Mouse (Mus musculus) spleen, adult 2 months (tissue): ENCODE measurements around the gene Krt28. TPM values are rescaled to one million over a fixed set of nuclear protein-coding genes. Genes with fewer than 3 reads are reported as not detected.

ENCODE experiments used
- DNase-seq, 2 experiments: peaks; one replicate each; pipeline versions ENCODE4 v3.0.0 to v3.0.0-alpha.2; 2012 to 2021; ENCODE audit warnings: low spot score in 2 of 2, low read depth in 1 of 2
- H3K27ac ChIP-seq: fragments of 200-500 bp; 2 replicates; pipeline ENCODE4 v1.5.1; 2012; ENCODE audit warnings: low read length, inconsistent platforms; ENCODE audit not compliant: insufficient read depth
- H3K27me3 ChIP-seq: fragments of 200-500 bp; 2 replicates; pipeline ENCODE4 v1.6.1; 2012; ENCODE audit warnings: mild to moderate bottlenecking, moderate library complexity, low read length, inconsistent platforms; ENCODE audit not compliant: control insufficient read depth, insufficient read depth
- H3K36me3 ChIP-seq: fragments of 200-500 bp; 2 replicates; pipeline ENCODE4 v1.6.1; 2012; ENCODE audit warnings: mild to moderate bottlenecking, low read length, inconsistent platforms; ENCODE audit not compliant: control insufficient read depth, insufficient read depth
- H3K4me1 ChIP-seq: fragments of 200-500 bp; 2 replicates; pipeline ENCODE4 v1.6.1; 2011; ENCODE audit warnings: inconsistent platforms; ENCODE audit not compliant: control insufficient read depth, insufficient read depth, insufficient read length
- H3K4me3 ChIP-seq: fragments of 200-500 bp; 2 replicates; pipeline ENCODE4 v1.5.1; 2011; ENCODE audit warnings: mild to moderate bottlenecking, inconsistent platforms; ENCODE audit not compliant: insufficient read depth, insufficient read length; ENCODE audit errors: extremely low read depth
- CTCF ChIP-seq: fragments of 200-500 bp; IDR thresholded peaks from 2 replicates; pipeline ENCODE4 v1.5.1; 2011; ENCODE audit warnings: mild to moderate bottlenecking, inconsistent platforms; ENCODE audit not compliant: insufficient read depth, insufficient read length, insufficient replicate concordance; ENCODE audit errors: extremely low read depth
- POLR2A ChIP-seq: fragments of 200-500 bp; IDR thresholded peaks from 2 replicates; pipeline ENCODE4 v1.6.1; 2011; ENCODE audit warnings: low read depth, low read length, inconsistent platforms
- WGBS: fragments of 180-500 bp; shearing (Covaris S2); methylation state at CpG from one replicate; pipeline ENCODE4 v1.1.7; 2018; 5-methylcytosine and 5-hydroxymethylcytosine counted together
- polyA plus RNA-seq: library from polyadenylated mRNA; depleted of rRNA; stranded (reverse); fragments of >200 nt; gene quantifications from 2 replicates; pipeline ENCODE4 v1.2.3, GENCODE M21; 2012; rRNA removed

Krt28 gene
- polyA plus RNA-seq, 1 experiment: not detected

GRCm38 (mm10) chr11:99333426-99333825 is 41.3 kb downstream of the Krt28 start:
- no peak for DNase-seq
- H3K27ac ChIP-seq: no peak overlapping the region
- 79% methylated on average over 13 of the region's 13 CpGs for WGBS

GRCm38 (mm10) chr11:99329655-99330054 is 45.0 kb downstream of the Krt28 start:
- no peak overlapping the region for H3K4me3 ChIP-seq
- no peak for TF ChIP-seq POLR2A
- no peak for TF ChIP-seq CTCF
- DNase-seq: no peak
- no peaks in the 10 kb centered on the region for H3K4me1 ChIP-seq
- 75% methylated on average over 2 of the region's 2 CpGs for WGBS
- no peaks in the 10 kb centered on the region for H3K27me3 ChIP-seq
- no peaks in the 10 kb centered on the region for H3K36me3 ChIP-seq
- no peak overlapping the region for H3K27ac ChIP-seq

More at GRCm38 (mm10) chr11:99333426-99333825, 41.3 kb downstream of the Krt28 start:
- TF ChIP-seq CTCF (no peak), POLR2A (no peak)
- no peaks in the 10 kb centered on the region for H3K27me3 ChIP-seq
- no peaks in the 10 kb centered on the region for H3K4me1 ChIP-seq
- no peaks in the 10 kb centered on the region for H3K36me3 ChIP-seq
- H3K4me3 ChIP-seq: no peak overlapping the region

DNA sequence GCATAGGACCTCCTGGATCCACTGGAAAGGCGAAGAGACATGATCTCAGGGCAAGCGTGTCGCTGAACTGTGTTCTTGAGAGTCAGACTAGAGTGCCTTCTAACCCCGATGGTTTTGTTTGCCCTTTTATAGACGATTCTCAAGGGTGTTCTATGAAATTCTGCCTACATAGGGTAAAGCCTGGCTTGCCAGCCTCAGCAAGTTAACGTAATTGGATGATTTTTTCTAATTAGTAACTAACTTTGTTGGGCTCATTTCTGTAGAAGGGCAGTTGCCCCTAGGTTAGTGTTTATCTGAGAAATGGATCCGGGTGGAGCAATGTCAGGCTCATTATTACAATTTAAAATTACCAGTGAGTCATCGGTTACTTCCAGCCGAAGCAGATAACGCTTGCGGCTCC is 51.9 kb downstream of the Krt28 start, which contains the start of gene Krt25:
Gene Krt25, minus strand, starts transcription at position 101 of the 400 bp plus-strand sequence.
- Histone ChIP-seq H3K36me3 (no peaks in the 10 kb centered on the region), H3K4me1 (no peaks in the 10 kb centered on the region), H3K27me3 (no peaks in the 10 kb centered on the region), H3K27ac (no peak within 1 kb of the TSS), H3K4me3 (no peak within 1 kb of the TSS)
- 89% methylated on average over 11 of the region's 11 CpGs for WGBS
- DNase-seq: no peak
- TF ChIP-seq CTCF (no peak), POLR2A (no peak)

DNA sequence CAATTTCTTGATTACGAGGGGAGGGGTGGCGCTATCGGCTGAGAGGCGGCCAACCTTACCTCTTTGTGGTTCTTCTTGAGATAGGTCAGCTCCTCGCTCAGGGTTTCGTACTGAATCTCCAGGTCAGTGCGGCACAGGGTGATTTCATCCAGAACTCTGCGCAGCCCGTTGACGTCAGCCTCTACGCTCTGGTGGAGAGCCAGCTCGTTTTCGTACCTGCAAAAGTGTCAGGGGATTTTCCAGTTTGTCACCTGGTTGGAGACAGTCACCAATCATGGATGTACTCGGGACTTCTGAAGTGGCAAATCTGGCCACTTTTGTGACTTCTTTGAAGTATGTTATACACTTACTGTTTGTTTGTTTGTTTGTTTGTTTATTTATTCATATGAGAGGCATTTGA is 53.6 kb downstream of the Krt28 start:
- Histone ChIP-seq H3K27ac (no peak overlapping the region), H3K36me3 (no peaks in the 10 kb centered on the region), H3K27me3 (no peaks in the 10 kb centered on the region), H3K4me3 (no peak overlapping the region), H3K4me1 (no peaks in the 10 kb centered on the region)
- 89% methylated on average over 14 of the region's 14 CpGs for WGBS
- TF ChIP-seq POLR2A (no peak), CTCF (no peak)
- no peak for DNase-seq

DNA sequence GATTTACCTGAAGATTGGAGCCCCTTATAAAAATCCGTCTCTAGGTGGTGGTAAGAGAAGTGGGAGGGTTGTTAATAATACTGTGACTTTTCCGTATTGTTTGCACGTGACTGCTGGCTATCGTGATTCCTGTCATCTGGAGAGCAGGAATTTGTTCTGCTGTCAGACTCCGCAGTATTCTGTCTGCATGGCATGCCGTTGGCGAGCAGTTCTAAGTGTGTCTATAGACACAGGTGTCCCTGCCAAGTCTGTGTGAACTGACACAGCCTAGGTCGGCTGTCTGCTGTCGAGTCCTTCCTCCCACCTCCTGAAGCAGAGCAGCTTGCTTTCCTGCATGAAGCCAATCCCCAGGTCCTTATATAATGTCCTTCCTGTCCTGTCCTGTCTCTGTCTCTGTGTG is 55.6 kb downstream of the Krt28 start:
- DNase-seq: no peak
- H3K36me3 ChIP-seq: no peaks in the 10 kb centered on the region
- H3K4me1 ChIP-seq: no peaks in the 10 kb centered on the region
- H3K27me3 ChIP-seq: no peaks in the 10 kb centered on the region
- no peak overlapping the region for H3K4me3 ChIP-seq
- 77% methylated on average over 9 of the region's 9 CpGs for WGBS
- no peak overlapping the region for H3K27ac ChIP-seq
- TF ChIP-seq POLR2A (no peak), CTCF (no peak)

GRCm38 (mm10) chr11:99316543-99316942 is 58.2 kb downstream of the Krt28 start:
- Histone ChIP-seq H3K27me3 (no peaks in the 10 kb centered on the region), H3K4me3 (no peak overlapping the region), H3K36me3 (no peaks in the 10 kb centered on the region), H3K4me1 (no peaks in the 10 kb centered on the region), H3K27ac (no peak overlapping the region)
- 81% methylated on average over 8 of the region's 8 CpGs for WGBS
- no peak for TF ChIP-seq POLR2A
- no peak for TF ChIP-seq CTCF
- no peak for DNase-seq

Other genes with a start within 250 kb of the Krt28 start
- 135 and 194 TPM in 2 replicates for gene Ccr7, start 219.8 kb downstream of the Krt28 start, polyA plus RNA-seq
- gene Smarce1, start 143.9 kb downstream of the Krt28 start, polyA plus RNA-seq: 13.4 and 13.6 TPM in 2 replicates
- 0.38 and 0.70 TPM in 2 replicates for gene Krt222, start 130.8 kb downstream of the Krt28 start, polyA plus RNA-seq
- gene Krt24, start 89.6 kb downstream of the Krt28 start, polyA plus RNA-seq: not detected in 2 replicates
- not detected in 2 replicates for gene Krt25, start 52.0 kb downstream of the Krt28 start, polyA plus RNA-seq
- gene Krt26, start 36.9 kb downstream of the Krt28 start, polyA plus RNA-seq: not detected in 2 replicates
- not detected in 2 replicates for gene Krt27, start 23.8 kb downstream of the Krt28 start, polyA plus RNA-seq
- gene Krt10, start 14.5 kb upstream of the Krt28 start, polyA plus RNA-seq: 0.22 and 0.23 TPM in 2 replicates
- gene Krt12, start 47.4 kb upstream of the Krt28 start, polyA plus RNA-seq: 0.05 TPM in 1 of 2 replicates, not detected in the other
- gene Krt20, start 63.2 kb upstream of the Krt28 start, polyA plus RNA-seq: 0.16 TPM in 2 replicates
- gene Krt23, start 118.2 kb upstream of the Krt28 start, polyA plus RNA-seq: 0.06 and 0.14 TPM in 2 replicates
- not detected in 2 replicates for gene Krt39, start 146.4 kb upstream of the Krt28 start, polyA plus RNA-seq
- not detected in 2 replicates for gene Krt40, start 168.3 kb upstream of the Krt28 start, polyA plus RNA-seq
- gene Krtap3-3, start 176.0 kb upstream of the Krt28 start, polyA plus RNA-seq: not detected in 2 replicates
- gene Krtap3-2, start 181.9 kb upstream of the Krt28 start, polyA plus RNA-seq: not detected in 2 replicates
- not detected in 2 replicates for gene Gm11939, start 184.6 kb upstream of the Krt28 start, polyA plus RNA-seq
- gene Krtap3-1, start 191.7 kb upstream of the Krt28 start, polyA plus RNA-seq: not detected in 2 replicates
- gene Krtap1-5, start 206.1 kb upstream of the Krt28 start, polyA plus RNA-seq: not detected in 2 replicates
- gene Krtap1-4, start 208.8 kb upstream of the Krt28 start, polyA plus RNA-seq: not detected in 2 replicates
- not detected in 2 replicates for gene Krtap1-3, start 216.4 kb upstream of the Krt28 start, polyA plus RNA-seq
- gene Krtap9-3, start 223.2 kb upstream of the Krt28 start, polyA plus RNA-seq: not detected in 2 replicates
- gene Gm11938, start 228.4 kb upstream of the Krt28 start, polyA plus RNA-seq: not detected in 2 replicates
- not detected in 2 replicates for gene Gm11937, start 235.3 kb upstream of the Krt28 start, polyA plus RNA-seq
- not detected in 2 replicates for gene Krtap2-4, start 239.9 kb upstream of the Krt28 start, polyA plus RNA-seq
- gene Gm11562, start 245.5 kb upstream of the Krt28 start, polyA plus RNA-seq: not detected in 2 replicates